Mouse (Mus musculus): ENCODE measurements around the gene BC028528.

DNA sequence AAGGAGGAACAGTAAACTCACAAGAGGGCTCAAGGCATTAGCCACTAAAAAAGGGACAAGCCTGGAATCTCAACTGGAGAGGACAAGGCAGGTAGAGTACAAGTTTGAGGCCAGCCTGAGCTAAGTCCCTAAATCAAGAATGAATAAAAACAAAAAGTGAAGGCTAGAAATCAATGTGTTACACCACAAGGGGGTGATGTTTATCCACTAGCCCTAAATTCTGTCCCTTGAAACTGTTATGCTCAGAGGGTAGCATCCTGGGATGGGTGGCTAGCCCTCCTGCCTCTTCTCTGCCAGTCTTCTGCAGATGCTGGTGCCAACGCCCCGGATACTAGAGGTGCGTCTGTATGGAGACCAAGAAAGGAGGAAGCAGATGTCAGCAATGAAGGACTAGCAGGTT is 31.5 kb downstream of the BC028528 start:
- TF ChIP-seq EP300 (IDR thresholded peaks at IDR 0.05; ENCODE audit: low read depth) (no peak), CTCF (IDR thresholded peaks at IDR 0.05; ENCODE audit: low read depth) (peak; percentile 57)

Data from liver, postnatal 0 days (tissue).